Mouse (Mus musculus) left cerebral cortex, postnatal 10 days (tissue): ENCODE data around the gene Mrpl43. TPM values are rescaled to one million over a fixed set of nuclear protein-coding genes. Genes with fewer than 3 reads are reported as not detected.
"Not testable (repeated sequence)": the region's sequence is repeated elsewhere in the genome, so short reads cannot be mapped to it uniquely, and the experiment has no call there.

ENCODE experiments used
- DNase-seq, 2 experiments: peaks; one replicate each; pipeline ENCODE4 v3.0.0; 2021 to 2022; ENCODE audit warnings: low spot score in 2 of 2, mixed read lengths in 1 of 2; ENCODE audit errors: extremely low spot score in 1 of 2
- intact Hi-C: fragments of 180-260 bp; cut with DNase I; formaldehyde crosslinking; loops from one replicate; pipeline ENCODE4 v1.15.1; 2025
- total RNA-seq, 2 experiments: library from RNA; stranded (reverse); gene quantifications; 2 replicates each; pipeline ENCODE4 v1.2.3; 2021

Gene Mrpl43
- 10 to 100 TPM; 48.1 to 50.1 TPM for total RNA-seq

DNA sequence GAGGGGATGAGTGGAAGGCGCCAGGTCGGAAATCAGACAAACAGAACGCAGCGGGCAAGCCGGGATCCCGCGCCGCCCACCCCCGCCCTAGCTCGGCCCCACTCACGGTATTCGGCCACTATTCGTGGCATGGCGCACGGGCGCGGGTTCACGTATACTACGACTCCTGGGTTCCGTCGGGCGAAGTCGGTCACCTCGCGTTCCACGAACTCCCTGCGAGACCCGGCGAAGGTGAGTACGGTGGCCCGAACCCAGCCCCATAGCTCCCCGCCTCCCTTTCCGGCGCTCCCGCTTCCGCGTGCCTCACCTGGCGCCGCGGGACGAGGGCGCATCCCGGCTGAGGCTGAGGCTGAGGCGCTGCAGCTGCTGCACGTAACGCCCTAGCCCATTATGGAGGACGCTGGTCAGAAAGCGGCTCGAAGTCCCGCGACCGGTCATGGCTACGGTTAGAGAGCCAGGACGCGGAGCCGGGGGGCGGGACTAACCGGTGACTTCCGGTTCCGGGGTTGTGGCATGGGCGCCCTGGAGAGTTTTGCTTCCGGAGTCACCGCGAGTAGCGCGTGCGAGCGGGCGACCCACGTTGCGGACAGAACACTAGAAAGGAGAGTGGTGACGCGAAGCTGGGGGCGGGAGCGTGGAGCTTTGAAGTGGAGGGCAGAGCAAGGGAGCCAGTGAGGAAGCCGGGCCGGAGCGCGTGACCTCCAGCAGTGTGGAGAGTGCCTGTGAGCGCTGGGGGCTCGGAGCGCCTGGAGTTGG is at the start of gene Mrpl43:
Mrpl43 (minus strand) TSS at position 486 of the 756 bp plus-strand sequence.
- intact Hi-C loops = no loop called here
- peak; percentile 95 to 97 for DNase-seq

DNA sequence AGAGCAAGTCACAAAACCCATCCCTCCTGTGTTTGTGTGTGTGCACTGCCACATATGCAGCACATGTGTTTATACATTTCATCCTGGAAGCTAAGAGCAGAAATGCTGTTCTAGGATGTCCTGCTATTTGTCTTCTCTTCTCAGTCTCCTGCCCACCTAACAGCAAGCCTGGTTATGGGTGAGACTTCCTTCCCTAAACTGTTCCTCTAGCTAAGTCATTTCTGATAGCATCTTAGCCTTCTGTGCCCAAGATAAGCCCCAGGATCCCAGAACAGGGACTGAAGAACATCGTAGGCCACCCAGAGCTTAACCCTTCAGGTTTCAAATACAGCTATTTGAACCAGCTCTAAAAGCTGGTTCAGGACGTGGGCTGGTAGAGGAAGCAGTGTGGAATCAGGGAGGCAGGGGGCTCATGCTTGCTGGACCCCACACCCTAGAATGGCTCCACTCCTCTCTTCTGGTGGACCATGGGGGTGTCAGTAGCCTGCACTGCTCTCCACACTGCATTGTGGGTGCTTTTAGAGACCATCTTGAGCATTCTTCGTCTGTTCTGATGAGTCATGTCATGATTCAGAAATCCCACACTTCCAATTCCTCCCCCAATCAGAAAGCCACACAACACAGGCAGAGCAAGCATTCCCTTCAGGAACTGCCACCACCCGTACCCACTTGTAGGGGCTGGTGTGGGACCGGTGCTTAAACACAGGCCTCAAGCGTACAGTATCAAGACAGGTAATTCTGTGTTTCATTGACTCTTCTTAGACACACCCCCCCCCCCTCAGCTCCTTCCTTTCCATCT is 48.8 kb upstream of the Mrpl43 start:
- intact Hi-C loops = no loop called here
- DNase-seq = no peak

DNA sequence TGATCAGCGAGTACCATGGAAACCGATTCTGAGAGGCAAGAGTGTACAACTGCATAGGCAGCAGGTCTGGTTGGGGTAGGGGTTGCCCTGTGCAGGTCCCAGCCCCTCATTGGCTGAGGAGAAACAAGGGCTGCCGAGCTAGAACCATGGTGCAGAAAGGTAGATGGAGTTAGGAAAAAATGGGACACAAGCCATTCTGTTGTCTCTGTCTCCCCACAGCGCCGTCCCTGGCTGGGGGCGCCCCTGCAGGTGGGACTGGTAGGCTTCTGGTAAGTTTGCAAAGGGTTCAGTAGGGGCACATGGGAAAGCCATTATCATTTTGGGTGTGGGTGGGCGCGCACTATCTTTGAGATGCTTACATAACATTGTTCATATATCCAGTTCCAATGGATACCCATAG is 47.2 kb upstream of the Mrpl43 start:
- intact Hi-C loops = no loop called here
- DNase-seq = peak in 1 of 2 experiments; percentile 24

DNA sequence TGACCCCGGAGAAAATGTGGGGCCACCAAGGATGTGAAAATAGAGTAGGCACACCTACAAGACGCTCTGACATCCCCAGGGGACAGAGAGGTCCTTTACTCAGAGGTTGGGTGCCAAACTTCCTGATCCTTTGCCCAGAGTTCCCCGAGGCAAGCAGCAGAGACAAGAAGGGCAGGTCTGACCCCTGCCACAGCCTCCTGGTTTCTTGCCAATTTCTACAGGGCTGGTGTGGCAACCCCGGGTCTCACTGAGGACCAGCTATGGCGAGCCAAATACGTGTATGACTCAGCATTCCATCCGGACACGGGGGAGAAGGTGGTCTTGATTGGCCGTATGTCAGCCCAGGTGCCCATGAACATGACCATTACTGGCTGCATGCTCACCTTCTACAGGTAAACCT is 43.3 kb upstream of the Mrpl43 start:
- DNase-seq = peak in 1 of 2 experiments; percentile 31
- intact Hi-C loops = no loop called here

DNA sequence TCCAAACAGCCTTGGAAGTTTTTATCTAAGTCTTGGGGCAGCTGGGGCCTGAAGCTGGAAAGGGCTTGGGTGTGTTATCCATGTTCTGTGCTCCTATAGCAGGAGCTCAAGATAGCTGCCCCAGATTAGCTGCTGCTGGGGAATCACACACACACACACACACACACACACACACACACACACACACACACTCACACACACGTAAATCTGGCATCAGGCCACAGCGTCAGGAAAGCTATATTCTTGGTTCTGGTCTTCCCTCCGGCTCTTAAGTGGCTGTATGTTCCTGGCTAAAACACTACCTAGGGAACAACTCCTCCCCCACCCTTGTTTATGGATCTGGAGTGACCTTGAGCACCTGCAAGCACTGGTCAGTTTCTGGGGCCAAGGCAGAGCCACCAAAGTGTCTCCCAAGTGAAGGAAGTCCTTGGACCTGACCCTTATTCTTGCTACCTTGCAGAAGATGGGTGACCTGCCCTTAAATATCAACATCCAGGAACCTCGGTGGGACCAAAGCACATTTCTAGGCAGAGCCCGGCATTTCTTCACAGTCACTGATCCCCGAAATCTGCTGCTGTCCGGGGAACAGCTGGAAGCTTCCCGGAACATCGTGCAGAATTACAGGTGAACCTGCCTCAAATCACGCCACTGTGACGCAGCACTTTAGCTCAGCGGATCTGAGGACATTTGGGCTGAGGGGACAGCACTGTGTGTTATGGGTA is 42.6 kb upstream of the Mrpl43 start:
- intact Hi-C loops = no loop called here
- peak in 1 of 2 experiments; percentile 44 for DNase-seq

DNA sequence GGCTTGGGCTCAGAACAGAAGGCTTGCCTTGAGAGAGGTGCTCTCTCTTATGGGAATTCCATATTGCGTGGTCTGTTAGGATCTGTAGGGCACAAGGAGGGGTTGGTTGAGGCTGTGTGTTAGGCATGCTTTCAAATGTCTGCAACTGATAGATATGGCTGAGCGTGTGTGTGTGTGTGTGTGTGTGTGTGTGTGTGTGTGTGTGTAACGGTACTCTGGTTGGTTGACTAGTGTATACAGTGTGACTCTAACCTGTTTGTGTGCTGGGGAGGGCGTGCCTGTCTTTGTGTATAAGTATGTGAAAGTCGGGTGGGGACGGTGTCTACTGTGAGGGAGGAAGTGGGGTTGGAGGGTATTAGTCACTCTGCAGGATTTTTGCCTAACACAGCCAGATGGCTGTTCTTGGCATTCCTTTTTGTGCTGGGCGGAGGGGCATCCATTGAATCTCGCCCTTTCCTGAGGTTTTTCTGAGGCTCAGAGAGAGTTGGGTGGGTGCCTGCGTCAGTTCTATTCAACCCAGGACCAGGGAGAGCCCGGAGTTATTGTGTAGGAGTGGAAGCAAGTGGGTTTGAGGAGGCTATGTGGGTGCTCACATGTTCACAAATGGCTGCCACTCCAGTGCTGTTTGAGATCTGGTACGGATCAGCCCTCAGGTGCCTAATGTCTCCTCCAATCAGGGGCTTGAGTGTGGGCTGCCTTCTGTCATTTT is 41.8 kb upstream of the Mrpl43 start:
- intact Hi-C loops = no loop called here
- peak; percentile 69 to 70 for DNase-seq

DNA sequence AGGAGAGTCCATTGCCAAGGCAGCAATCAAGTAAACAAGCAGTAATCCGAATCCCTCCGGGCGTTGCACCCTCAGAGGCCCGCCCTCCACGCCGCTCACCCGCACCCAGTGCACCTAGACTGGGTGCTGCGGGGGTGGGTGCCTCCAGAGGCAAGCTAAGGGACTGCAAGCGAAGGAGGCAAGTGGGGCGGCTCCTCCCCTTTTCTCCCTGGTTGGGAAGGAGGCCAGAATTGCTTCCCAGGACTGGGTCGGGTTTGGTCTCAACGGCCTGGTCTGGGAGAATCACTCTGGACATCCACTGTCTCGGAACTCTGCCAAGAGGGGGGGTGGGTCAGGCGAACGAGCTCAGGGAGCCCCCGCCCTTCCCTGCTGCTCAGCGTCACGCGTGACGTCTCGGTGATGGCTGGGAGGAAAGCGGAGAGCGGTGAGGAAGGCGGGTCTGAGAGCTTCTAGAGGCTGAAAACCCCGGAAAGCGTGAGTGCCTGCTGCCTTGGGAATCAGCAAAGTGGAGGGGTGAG is 41.2 kb upstream of the Mrpl43 start, which contains the start of gene Sfxn3:
Sfxn3 (plus strand) TSS at position 87 of the 518 bp plus-strand sequence.
- intact Hi-C loops = no loop called here
- DNase-seq = peak; percentile 94 to 98

DNA sequence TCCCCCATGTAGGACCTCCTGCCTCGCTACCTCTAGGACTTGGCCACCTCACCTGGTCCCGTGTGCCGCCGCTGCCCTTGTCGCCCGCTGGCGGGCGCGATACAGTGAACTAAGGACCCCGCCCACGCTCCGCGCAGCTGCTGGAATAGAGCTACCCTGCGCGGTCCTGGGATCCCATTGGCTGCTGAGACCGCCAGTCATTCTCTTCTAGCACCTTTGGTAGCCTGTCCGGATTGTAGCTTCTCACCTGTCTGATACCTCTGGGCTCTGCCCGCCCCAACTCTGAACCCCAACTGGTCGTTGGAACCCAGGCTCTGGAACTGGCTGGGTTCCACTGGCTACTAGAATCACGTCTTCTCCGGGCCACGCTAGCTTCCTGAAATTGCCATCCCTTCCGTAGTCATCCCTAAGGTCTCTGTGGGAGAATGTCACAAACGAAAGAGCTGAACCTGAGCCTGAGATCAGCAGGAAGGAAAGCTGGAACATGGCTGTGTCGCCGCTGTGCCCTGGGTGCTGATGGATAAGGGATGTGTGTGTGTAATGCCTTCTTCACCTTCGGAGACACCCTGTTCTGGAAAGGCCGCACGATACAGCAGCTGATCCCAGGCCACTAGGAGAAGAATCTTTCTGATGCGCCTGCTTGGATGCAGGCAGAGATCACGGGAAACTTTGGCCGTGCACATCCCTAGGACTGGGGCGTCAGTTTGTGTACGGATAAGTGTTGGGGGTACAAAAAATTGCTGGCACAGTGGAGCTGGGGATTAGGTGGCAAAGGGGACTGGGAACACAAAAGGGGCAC is 40.5 kb upstream of the Mrpl43 start:
- intact Hi-C loops = no loop called here
- DNase-seq = peak; percentile 77 to 90

DNA sequence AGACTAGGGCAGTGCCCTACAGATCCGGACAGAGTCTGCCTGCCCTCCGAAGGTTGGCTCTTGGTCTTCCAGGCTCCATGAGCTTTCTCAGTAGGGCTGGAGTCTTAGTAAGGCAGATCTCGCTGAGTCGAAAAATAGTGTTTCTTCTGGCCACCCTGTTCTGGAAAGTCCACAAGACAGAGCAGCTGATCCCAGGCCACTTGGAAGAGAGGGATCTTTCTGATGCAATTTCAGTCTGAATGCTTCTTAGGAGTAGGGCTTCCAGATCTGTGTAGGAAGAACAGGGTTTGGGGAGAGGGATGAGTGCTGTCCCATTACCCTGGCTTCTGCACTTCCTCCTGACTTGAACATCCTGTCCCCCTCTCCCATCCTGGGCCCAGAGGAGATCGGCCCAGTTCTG is 39.4 kb upstream of the Mrpl43 start, which contains the start of gene Pdzd7:
Pdzd7 (minus strand) TSS at position 67 of the 400 bp plus-strand sequence.
- intact Hi-C loops = no loop called here
- no peak for DNase-seq

DNA sequence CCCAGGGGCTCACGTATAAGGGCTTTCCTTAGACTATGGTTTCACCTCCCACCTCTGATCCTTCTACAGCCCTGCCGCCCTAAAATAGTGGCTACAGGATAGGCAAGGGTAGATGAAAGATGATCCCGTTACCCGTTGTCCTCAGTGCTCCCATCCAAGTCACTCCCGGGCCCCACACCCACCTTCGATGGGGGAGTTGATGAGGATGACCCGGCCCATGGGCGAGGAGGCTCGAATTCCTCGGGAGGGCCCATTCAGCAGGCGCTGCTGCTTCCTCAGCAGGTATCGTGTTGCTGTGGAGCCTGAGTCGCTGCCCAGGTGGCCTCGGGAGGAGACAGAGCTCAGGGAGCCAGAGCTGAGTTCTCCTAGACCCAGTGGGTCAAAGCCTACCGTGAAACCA is 39.0 kb upstream of the Mrpl43 start:
- intact Hi-C loops = no loop called here
- DNase-seq = no peak

DNA sequence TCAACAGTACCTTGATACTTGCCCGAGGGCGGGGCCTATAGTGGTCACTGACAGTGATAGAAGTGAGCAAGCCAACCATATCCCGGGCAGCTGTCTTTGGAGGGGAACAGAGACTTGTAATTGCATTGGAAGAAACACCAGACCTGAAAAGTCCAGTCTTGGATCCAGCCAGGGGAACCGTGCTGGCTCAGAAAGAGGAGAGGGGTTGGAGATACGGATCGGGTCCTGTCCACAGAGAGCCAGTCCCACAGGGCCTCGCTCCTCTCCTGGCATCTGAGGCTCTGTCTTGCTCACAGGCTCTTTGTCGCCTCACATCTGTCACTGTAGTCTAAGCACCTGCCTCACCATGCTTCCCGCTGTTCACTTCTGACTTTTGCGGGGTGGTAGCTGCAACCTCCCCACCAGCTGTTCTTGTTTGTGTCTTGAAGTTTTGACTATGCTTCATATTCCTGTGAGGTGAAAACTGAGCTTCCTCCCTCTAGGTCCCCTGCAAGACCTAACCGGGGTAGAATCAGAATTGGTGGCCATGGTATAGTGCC is 38.2 kb upstream of the Mrpl43 start:
- intact Hi-C loops = no loop called here
- DNase-seq = peak in 1 of 2 experiments; percentile 20

DNA sequence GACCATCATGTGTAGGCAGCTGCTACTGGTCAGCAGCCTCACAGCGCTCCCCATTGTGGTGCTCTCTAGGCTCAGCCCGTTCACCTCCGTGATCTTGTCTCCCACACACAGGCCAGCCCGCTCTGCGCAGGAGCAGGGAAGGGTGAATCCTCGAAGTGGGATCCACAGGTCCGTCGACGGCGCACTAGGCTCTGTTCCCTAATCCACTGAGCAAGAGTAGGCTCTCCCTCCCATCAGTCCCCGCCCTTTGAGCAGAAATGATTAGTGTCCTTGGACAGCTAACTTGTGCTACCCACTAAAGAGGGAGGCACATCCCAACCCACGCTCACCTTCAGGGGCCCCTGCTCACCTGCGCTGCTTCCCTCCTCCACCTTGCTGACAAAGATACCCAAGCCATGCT is 34.0 kb upstream of the Mrpl43 start:
- intact Hi-C loops = no loop called here
- DNase-seq = peak in 1 of 2 experiments; percentile 37

DNA sequence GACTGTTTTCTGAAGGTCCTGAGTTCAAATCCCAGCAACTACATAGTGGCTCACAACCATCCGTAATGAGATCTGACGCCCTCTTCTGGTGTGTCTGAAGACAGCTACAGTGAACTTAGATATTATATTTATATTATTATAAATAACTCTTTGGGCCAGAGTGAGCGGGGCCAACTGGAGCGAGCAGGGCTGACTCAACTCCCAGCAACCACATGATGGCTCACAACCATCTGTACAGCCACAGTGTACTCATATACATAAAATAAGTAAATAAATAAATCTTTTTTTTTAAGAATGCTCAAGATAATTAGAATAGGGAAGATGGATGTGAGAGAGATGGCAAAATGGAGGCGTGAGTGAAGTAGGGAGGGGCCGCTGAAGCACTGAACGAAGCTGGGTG is 32.0 kb upstream of the Mrpl43 start:
- intact Hi-C loops, DNase-seq: not testable (repeated sequence)

DNA sequence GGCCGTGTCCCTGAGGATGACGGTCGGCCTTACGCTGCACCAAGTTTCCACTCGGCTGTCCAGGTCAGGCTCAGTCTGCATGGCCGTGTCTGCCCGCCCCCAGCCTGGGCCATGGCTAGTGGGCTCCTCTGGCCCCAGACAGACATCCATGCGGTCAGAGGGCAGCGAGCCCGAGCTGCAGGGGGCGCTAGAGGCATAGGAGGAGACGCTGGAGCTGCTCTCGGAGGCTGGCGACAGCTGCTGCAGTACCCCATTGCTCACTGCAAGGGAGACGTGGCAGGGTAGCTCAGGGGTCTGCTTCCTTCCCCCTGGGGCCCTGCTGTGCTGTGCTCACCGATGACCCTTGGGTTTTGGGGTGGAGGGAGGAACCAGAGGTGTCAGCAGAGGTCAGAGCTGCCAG is 30.6 kb upstream of the Mrpl43 start:
- intact Hi-C loops = no loop called here
- DNase-seq = peak in 1 of 2 experiments; percentile 82

DNA sequence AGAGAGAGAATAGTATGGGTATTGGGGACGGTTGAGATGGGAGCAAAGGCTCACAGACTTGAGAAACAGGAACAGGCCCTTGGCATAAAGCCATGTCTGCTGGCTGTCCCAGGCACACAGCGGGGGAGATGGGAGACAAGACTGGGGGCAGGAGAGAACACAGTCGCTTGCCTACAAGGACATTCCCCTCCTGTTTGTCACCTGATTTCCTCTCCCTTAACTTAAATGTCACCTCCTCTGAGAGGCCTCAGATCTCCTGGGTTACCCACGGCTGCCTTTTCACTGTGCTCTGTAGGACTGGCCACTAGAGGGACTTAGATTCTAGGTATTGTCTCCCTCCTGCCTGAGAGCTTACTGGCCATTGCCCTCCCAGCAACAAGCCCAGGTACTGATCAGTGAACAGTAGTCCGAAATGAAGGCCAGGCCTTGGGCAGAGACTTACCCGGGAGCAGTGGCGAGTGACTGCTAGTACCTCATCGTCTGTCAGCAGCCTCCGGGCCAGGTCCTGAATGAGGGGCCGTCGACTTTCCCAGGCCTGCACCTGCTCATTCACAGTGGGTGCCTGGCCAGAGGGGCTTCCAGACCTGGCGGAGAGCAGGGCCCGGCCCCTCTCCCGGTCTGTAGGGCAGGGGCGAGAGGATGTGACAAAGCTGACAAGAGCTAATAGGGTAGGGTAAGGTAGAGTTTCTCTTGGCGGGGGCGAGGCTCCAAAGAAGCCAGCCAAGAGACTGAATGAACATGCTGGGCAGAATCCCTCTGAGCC is 26.5 kb upstream of the Mrpl43 start:
- DNase-seq = peak in 1 of 2 experiments; percentile 76

DNA sequence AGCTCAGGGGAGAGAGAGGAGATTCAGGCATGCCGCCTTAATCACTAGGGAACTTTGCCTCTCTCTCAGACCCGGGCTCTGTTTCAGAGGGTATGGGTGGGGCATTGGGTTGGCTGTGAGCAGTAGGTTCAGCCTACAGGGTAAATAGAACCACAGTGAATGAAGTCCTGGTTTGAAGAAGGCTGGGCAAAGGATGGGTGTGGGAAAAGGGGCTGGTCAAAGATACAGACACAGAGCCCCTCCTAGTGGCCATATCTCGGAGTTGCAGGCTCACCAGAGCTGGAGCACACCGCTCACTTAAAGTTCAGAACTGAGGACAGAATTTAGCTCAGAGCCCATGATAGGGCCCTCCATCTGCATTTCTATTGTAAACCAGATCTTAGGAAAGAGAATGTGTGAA is 25.5 kb upstream of the Mrpl43 start:
- peak in 1 of 2 experiments; percentile 84 for DNase-seq
- intact Hi-C loops = loop anchor here (2.0 to 5.0 kb wide), 2 partner anchors 15 to 39 kb away; no protein-coding TSS in a partner anchor

More for the DNA sequence above, 26.5 kb upstream of the Mrpl43 start:
- intact Hi-C loops = loop anchor here (5.0 kb wide), 1 partner anchor 40 kb away; no protein-coding TSS in a partner anchor
